Mouse (Mus musculus): ENCODE measurements around the gene Rora.

Gene Rora

GRCm38 (mm10) chr9:68821388-68821787 lies 167.8 kb downstream of the Rora start:
- no peak for DNase-seq (ENCODE audit: low spot score)

GRCm38 (mm10) chr9:68823292-68823691 lies 169.7 kb downstream of the Rora start:
- DNase-seq (ENCODE audit: low spot score): no peak

GRCm38 (mm10) chr9:68825107-68825506 lies 171.5 kb downstream of the Rora start:
- DNase-seq (ENCODE audit: low spot score): peak; percentile 49

- DNase-seq (ENCODE audit: low spot score): peak; percentile 27
Measured at GRCm38 (mm10) chr9:68825841-68826240, 172.3 kb downstream of the Rora start.

GRCm38 (mm10) chr9:68827441-68827840 lies 173.9 kb downstream of the Rora start:
- DNase-seq (ENCODE audit: low spot score): no peak

- no peak for DNase-seq (ENCODE audit: low spot score)
Measured at GRCm38 (mm10) chr9:68829903-68830302, 176.3 kb downstream of the Rora start.

GRCm38 (mm10) chr9:68833323-68833722 lies 179.7 kb downstream of the Rora start:
- DNase-seq (ENCODE audit: low spot score): no peak

- peak; percentile 48 for DNase-seq (ENCODE audit: low spot score)
Measured at GRCm38 (mm10) chr9:68835037-68835649, 181.6 kb downstream of the Rora start.

- no peak for DNase-seq (ENCODE audit: low spot score)
Measured at GRCm38 (mm10) chr9:68842134-68842892, 188.7 kb downstream of the Rora start.

GRCm38 (mm10) chr9:68845556-68845955 lies 192.0 kb downstream of the Rora start:
- no peak for DNase-seq (ENCODE audit: low spot score)

GRCm38 (mm10) chr9:68850321-68850720 lies 196.7 kb downstream of the Rora start:
- DNase-seq (ENCODE audit: low spot score): no peak

GRCm38 (mm10) chr9:68852201-68852600 lies 198.6 kb downstream of the Rora start:
- no peak for DNase-seq (ENCODE audit: low spot score)

- no peak for DNase-seq (ENCODE audit: low spot score)
Measured at GRCm38 (mm10) chr9:68852934-68853333, 199.3 kb downstream of the Rora start.

- no peak for DNase-seq (ENCODE audit: low spot score)
Measured at GRCm38 (mm10) chr9:68859500-68859899, 205.9 kb downstream of the Rora start.

- DNase-seq (ENCODE audit: low spot score): no peak
Measured at GRCm38 (mm10) chr9:68866317-68866716, 212.7 kb downstream of the Rora start.

- no peak for DNase-seq (ENCODE audit: low spot score)
Measured at GRCm38 (mm10) chr9:68873838-68874237, 220.3 kb downstream of the Rora start.

GRCm38 (mm10) chr9:68874544-68874943 lies 221.0 kb downstream of the Rora start:
- no peak for DNase-seq (ENCODE audit: low spot score)

- no peak for DNase-seq (ENCODE audit: low spot score)
Measured at GRCm38 (mm10) chr9:68875791-68876190, 222.2 kb downstream of the Rora start.

- DNase-seq (ENCODE audit: low spot score): no peak
Measured at GRCm38 (mm10) chr9:68876289-68876688, 222.7 kb downstream of the Rora start.

GRCm38 (mm10) chr9:68881896-68882295 lies 228.3 kb downstream of the Rora start:
- DNase-seq (ENCODE audit: low spot score): no peak

GRCm38 (mm10) chr9:68883005-68883404 lies 229.4 kb downstream of the Rora start:
- DNase-seq (ENCODE audit: low spot score): no peak

GRCm38 (mm10) chr9:68883687-68884086 lies 230.1 kb downstream of the Rora start:
- no peak for DNase-seq (ENCODE audit: low spot score)

- DNase-seq (ENCODE audit: low spot score): no peak
Measured at GRCm38 (mm10) chr9:68884451-68885035, 231.0 kb downstream of the Rora start.
